ENCODE assay signal across 32 mouse cellular contexts in genomic region chr5:113249263-113249930, GRCm38 (mm10). TPM values are rescaled to one million over a fixed set of nuclear protein-coding genes. Genes with fewer than 3 reads are reported as not detected.
DNase-seq lines count a peak whose midpoint lies in the region; ATAC-seq lines count a peak whose summit lies in the region.
"Had no signal": no experiment of that assay in that cellular context is flagged by ENCODE, and none has a peak within 500 bp of the region (broad histone marks: within the 10 kb centered on the region; RNA-seq: fewer than 3 reads in every experiment).

No protein-coding gene starts in this region.

- no peaks in the 10 kb centered on the region for H3K36me3 ChIP-seq in heart, embryonic 15.5 days
- H3K36me3 ChIP-seq: kidney, embryonic 15.5 days; limb, embryonic 13.5 days had no signal

- ATAC-seq in heart, embryonic 15.5 days (replicated peaks; ENCODE audit: insufficient number of reproducible peaks, insufficient read depth, low FRiP score, low read depth) = 0 out of 2 replicates have a peak, but pooled peaks have one; percentile 50
- ATAC-seq in megakaryocyte progenitor cell, adult 5-6 weeks (replicated peaks; ENCODE audit: poor library complexity) = peak; percentile 60
- no peak for ATAC-seq in erythroblast, adult 5-6 weeks (replicated peaks; ENCODE audit: low FRiP score, poor library complexity, severe bottlenecking)
- ATAC-seq: forebrain, embryonic 13.5 days; midbrain, embryonic 15.5 days had no signal

- WGBS in heart, embryonic 15.5 days = 56% methylated on average over 8 of the region's 8 CpGs

- no peak overlapping the region for H3K4me3 ChIP-seq in heart, embryonic 15.5 days
- H3K4me3 ChIP-seq: erythroblast, embryonic 14.5 days; forebrain, embryonic 13.5 days; heart, adult 2 months; hindbrain, embryonic 13.5 days; kidney, embryonic 15.5 days; limb, embryonic 13.5 days; megakaryocyte, embryonic 14.5 days; midbrain, embryonic 15.5 days; neural tube, embryonic 15.5 days had no signal

- H3K27ac ChIP-seq in heart, embryonic 15.5 days = no peak overlapping the region
- H3K27ac ChIP-seq: forebrain, embryonic 13.5 days; heart, adult 2 months; hindbrain, embryonic 13.5 days; kidney, embryonic 15.5 days; limb, embryonic 13.5 days; midbrain, embryonic 15.5 days; neural tube, embryonic 15.5 days had no signal

- intact Hi-C loops in heart, postnatal 25 days (cut with DNase I) = no loop called here

- H3K9me3 ChIP-seq in heart, embryonic 15.5 days (replicated peaks) = no peaks in the 10 kb centered on the region
- H3K9me3 ChIP-seq: forebrain, embryonic 13.5 days; hindbrain, embryonic 13.5 days; kidney, embryonic 15.5 days; limb, embryonic 13.5 days; midbrain, embryonic 15.5 days; neural tube, embryonic 15.5 days had no signal

- H3K4me1 ChIP-seq in heart, embryonic 15.5 days (replicated peaks) = peaks cover 5% of the 10 kb centered on the region
- H3K4me1 ChIP-seq: forebrain, embryonic 13.5 days; hindbrain, embryonic 13.5 days; kidney, embryonic 15.5 days; megakaryocyte, embryonic 14.5 days; midbrain, embryonic 15.5 days; neural tube, embryonic 15.5 days had no signal

- H3K4me2 ChIP-seq in heart, embryonic 15.5 days = no peak overlapping the region
- H3K4me2 ChIP-seq: forebrain, embryonic 13.5 days; hindbrain, embryonic 13.5 days; kidney, embryonic 15.5 days; limb, embryonic 13.5 days; midbrain, embryonic 15.5 days; neural tube, embryonic 15.5 days had no signal

- H3K9ac ChIP-seq in heart, embryonic 15.5 days = no peak overlapping the region
- H3K9ac ChIP-seq: forebrain, embryonic 13.5 days; hindbrain, embryonic 13.5 days; kidney, embryonic 15.5 days; limb, embryonic 13.5 days; midbrain, embryonic 15.5 days; neural tube, embryonic 15.5 days had no signal

- DNase-seq in heart, postnatal 25 days (ENCODE audit: low spot score) = no peak
- peak; percentile 23 to 27 for DNase-seq in urinary bladder, adult 18-20 months (ENCODE audit: low spot score in 2 of 2)
- no peak for DNase-seq in urinary bladder, postnatal 10 days (ENCODE audit: low spot score)
- peak; percentile 46 for DNase-seq in urinary bladder, postnatal 14 days (ENCODE audit: low spot score)
- DNase-seq in spleen, postnatal 10 days (ENCODE audit: low spot score in 2 of 2) = no peak
- DNase-seq: adrenal gland, postnatal 36 days; cerebellum, adult 18-20 months; cerebellum, postnatal 36 days; gastrocnemius, postnatal 10 days; heart, adult 2 months; kidney, postnatal 4 days; thymus, postnatal 36 days had no signal

- no peaks in the 10 kb centered on the region for H3K27me3 ChIP-seq in heart, embryonic 15.5 days
- H3K27me3 ChIP-seq: forebrain, embryonic 13.5 days; hindbrain, embryonic 13.5 days; kidney, embryonic 15.5 days; limb, embryonic 13.5 days; midbrain, embryonic 15.5 days; neural tube, embryonic 15.5 days had no signal

RNA-seq across cellular contexts. Expression of gene Tmem211, which starts 22.7 kb away (rescaled TPM):
- not detected in 2 replicates for polyA plus RNA-seq in heart, embryonic 15.5 days (2015; fragmentation: Nextera tagmentation; extraction: Ambion mirVana)
- not detected for total RNA-seq in heart, postnatal 25 days (2021)
- total RNA-seq in megakaryocyte progenitor cell, adult 5-6 weeks (2015) = not detected in 2 replicates
- not detected in 2 replicates for total RNA-seq in megakaryocyte progenitor cell, adult 5-6 weeks (2017)
- total RNA-seq in erythroblast, adult 5-6 weeks (2015; ENCODE audit: low replicate concordance) = not detected in 2 replicates
- total RNA-seq in erythroblast, adult 5-6 weeks (2017; ENCODE audit: low replicate concordance) = not detected in 2 replicates
- total RNA-seq: adrenal gland, postnatal 36 days; CH12.LX; gastrocnemius, postnatal 10 days; heart, adult 2 months; layer of hippocampus, postnatal 25 days; left cerebral cortex, postnatal 10 days; MEL had no signal
- polyA plus RNA-seq: erythroblast, embryonic 14.5 days; forebrain, embryonic 13.5 days; frontal cortex, adult 2 months; heart, adult 2 months; heart, embryonic 16.5 days; hindbrain, embryonic 13.5 days; intestine, embryonic 14.5 days; limb, embryonic 13.5 days; liver, embryonic 16.5 days; neural tube, embryonic 15.5 days; testis, adult 2 months had no signal

RNA-seq across cellular contexts. Expression of gene 2900026A02Rik, which starts 28.4 kb away (rescaled TPM):
- polyA plus RNA-seq in heart, embryonic 15.5 days (2015; fragmentation: Nextera tagmentation; extraction: Ambion mirVana) = 14.1 and 17.4 TPM in 2 replicates
- 10 to 100 TPM; 21.3 to 26.1 TPM for total RNA-seq in heart, postnatal 25 days (2021)
- 1.6 and 2.7 TPM in 2 replicates for total RNA-seq in megakaryocyte progenitor cell, adult 5-6 weeks (2015)
- total RNA-seq in megakaryocyte progenitor cell, adult 5-6 weeks (2017) = 1.3 and 2.0 TPM in 2 replicates
- 0.42 and 1.2 TPM in 2 replicates for total RNA-seq in erythroblast, adult 5-6 weeks (2015; ENCODE audit: low replicate concordance)
- total RNA-seq in erythroblast, adult 5-6 weeks (2017; ENCODE audit: low replicate concordance) = 0.28 and 0.85 TPM in 2 replicates
- total RNA-seq: MEL had no signal

Comparison
In these comparisons a context has a peak if more than half of its experiments do, and no peak if none do; other contexts are left out.
1. DNase-seq: peak in urinary bladder, adult 18-20 months (2 of 2) and urinary bladder, postnatal 14 days (single experiment); none in heart, postnatal 25 days (single experiment), urinary bladder, postnatal 10 days (single experiment) and spleen, postnatal 10 days (0 of 2).
2. RNA of gene 2900026A02Rik, which starts 28.4 kb away (total RNA-seq): 21.3 to 26.1 TPM in heart, postnatal 25 days; 1.3 to 2.7 TPM in megakaryocyte progenitor cell, adult 5-6 weeks and 0.28 to 1.2 TPM in erythroblast, adult 5-6 weeks; every median in the first group is over 4 times any median in the second.